ENCODE assay signal across 19 mouse cellular contexts in the genomic region with DNA sequence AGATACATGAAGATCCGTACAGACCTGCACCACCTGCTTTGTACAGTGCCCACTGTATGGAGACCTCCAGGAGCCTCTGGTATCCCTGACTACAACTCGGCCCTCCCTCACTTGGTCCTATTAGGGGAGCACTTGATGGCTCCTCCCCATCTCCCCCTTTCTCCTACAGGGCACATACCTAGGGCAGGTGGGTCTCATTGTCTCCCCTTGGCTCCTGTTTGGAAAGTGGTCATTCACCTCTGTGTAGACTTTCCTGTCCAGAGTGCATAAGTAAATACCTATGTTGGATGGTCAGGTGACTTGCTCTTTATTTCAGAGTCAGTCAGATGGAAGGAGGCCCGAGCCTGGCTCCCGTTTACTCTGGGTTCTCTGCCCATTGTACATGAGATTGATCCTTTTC.
"Had no signal": no experiment of that assay in that cellular context is flagged by ENCODE, and none has a peak within 500 bp of the region (broad histone marks: within the 10 kb centered on the region; RNA-seq: fewer than 3 reads in every experiment).

No protein-coding gene starts in this region.

- H3K9me3 ChIP-seq: limb, embryonic 12.5 days; limb, embryonic 15.5 days had no signal

- H3K27ac ChIP-seq: limb, embryonic 12.5 days; limb, embryonic 15.5 days; liver, embryonic 14.5 days had no signal

- H3K4me2 ChIP-seq: limb, embryonic 12.5 days; limb, embryonic 15.5 days; liver, embryonic 11.5 days; midbrain, embryonic 11.5 days had no signal

- ATAC-seq: inflammation-experienced regulatory T-cells, adult 6 months; intestine, embryonic 16.5 days; liver, postnatal 0 days had no signal

- H3K4me3 ChIP-seq: limb, embryonic 12.5 days; limb, embryonic 15.5 days had no signal

- DNase-seq: kidney, adult 18-20 months; kidney, adult 9 months; kidney, postnatal 14 days; kidney, postnatal 4 days; left cerebral cortex, postnatal 4 days; liver, postnatal 0 days; lung, postnatal 36 days; midbrain, embryonic 14.5 days; retina, postnatal 1 day; right cerebral cortex, postnatal 25 days; spleen, adult 18-20 months; thymus, postnatal 25 days had no signal

- H3K4me1 ChIP-seq: limb, embryonic 12.5 days; limb, embryonic 15.5 days had no signal

- H3K27me3 ChIP-seq: limb, embryonic 12.5 days; limb, embryonic 15.5 days had no signal

- H3K36me3 ChIP-seq: limb, embryonic 12.5 days; limb, embryonic 15.5 days had no signal

- H3K9ac ChIP-seq: limb, embryonic 12.5 days; limb, embryonic 15.5 days; liver, embryonic 14.5 days; liver, postnatal 0 days had no signal
